Mouse (Mus musculus) midbrain, embryonic 14.5 days (tissue): ENCODE measurements at regions not wholly inside any gene's neighbourhood (a gene's known extent, or its start where the extent isn't known, plus 50 kb on each side); places are given as distances from the start of the nearest gene placed in this dataset.

ENCODE experiments used
- ATAC-seq: fragments of 200-750 bp; cut with Nextera tagmentation; 2 replicates; pipeline ENCODE4 v1.8.0; 2017; ENCODE audit warnings: moderate number of reproducible peaks, moderate library complexity; ENCODE audit not compliant: low FRiP score, low TSS enrichment
- DNase-seq: peaks from one replicate; pipeline ENCODE4 v3.0.0-alpha.2; 2015
- H3K27ac ChIP-seq: fragments of 300-500 bp; sonication (generic); replicated peaks from 2 replicates; pipeline ENCODE4 v1.5.1; 2014; ENCODE audit warnings: mild to moderate bottlenecking, low read depth, low read length, moderate library complexity
- H3K27me3 ChIP-seq: fragments of 300-500 bp; sonication (generic); 2 replicates; pipeline ENCODE4 v1.6.1; 2014; ENCODE audit warnings: low read length, control low read depth, mixed read lengths; ENCODE audit not compliant: control insufficient read depth, insufficient read depth
- H3K36me3 ChIP-seq: fragments of 300-500 bp; sonication (generic); 2 replicates; pipeline ENCODE4 v1.6.1; 2014; ENCODE audit warnings: low read length, control low read depth; ENCODE audit not compliant: control insufficient read depth, insufficient read depth
- H3K4me1 ChIP-seq: fragments of 300-500 bp; sonication (generic); 2 replicates; pipeline ENCODE4 v1.6.1; 2014; ENCODE audit warnings: mild to moderate bottlenecking, antibody characterized with exemption, low read length, control low read depth; ENCODE audit not compliant: control insufficient read depth, insufficient read depth
- H3K4me2 ChIP-seq: fragments of 300-500 bp; sonication (generic); 2 replicates; pipeline ENCODE4 v1.6.1; 2014; ENCODE audit warnings: mild to moderate bottlenecking, low read length, moderate library complexity
- H3K4me3 ChIP-seq: fragments of 300-500 bp; sonication (generic); replicated peaks from 2 replicates; pipeline ENCODE4 v1.5.1; 2014; ENCODE audit warnings: low read depth, low read length
- H3K9ac ChIP-seq: fragments of 300-500 bp; sonication (generic); replicated peaks from 2 replicates; pipeline ENCODE4 v1.6.1; 2014; ENCODE audit warnings: mild to moderate bottlenecking, low read length, moderate library complexity
- H3K9me3 ChIP-seq: fragments of 300-500 bp; sonication (generic); 2 replicates; pipeline ENCODE4 v1.6.1; 2016; ENCODE audit warnings: low read length, control low read depth, mixed read lengths; ENCODE audit not compliant: control insufficient read depth
- WGBS: fragments of 180-500 bp; shearing (Covaris S2); extraction: QIAGEN DNeasy Blood & Tissue Kit; methylation state at CpG from one replicate; pipeline ENCODE4 v1.1.7; 2014; 5-methylcytosine and 5-hydroxymethylcytosine counted together

- DNase-seq (no peak), ATAC-seq (no peak)
- no peaks in the 10 kb centered on the region for H3K36me3 ChIP-seq
- H3K4me1 ChIP-seq: no peaks in the 10 kb centered on the region
- no peak overlapping the region for H3K4me3 ChIP-seq
- no peak overlapping the region for H3K27ac ChIP-seq
- H3K27me3 ChIP-seq: no peaks in the 10 kb centered on the region
- H3K4me2 ChIP-seq: no peak overlapping the region
- WGBS: 76% methylated on average over 4 of the region's 4 CpGs
- no peaks in the 10 kb centered on the region for H3K9me3 ChIP-seq
- no peak overlapping the region for H3K9ac ChIP-seq
These were observed 191.6 kb upstream of the Mageb18 start for GRCm38 (mm10) chrX:92791023-92791346.

- Histone ChIP-seq H3K27ac (no peak overlapping the region), H3K36me3 (no peaks in the 10 kb centered on the region), H3K27me3 (no peaks in the 10 kb centered on the region), H3K4me1 (no peaks in the 10 kb centered on the region), H3K9ac (no peak overlapping the region), H3K4me2 (no peak overlapping the region), H3K9me3 (no peaks in the 10 kb centered on the region), H3K4me3 (no peak overlapping the region)
- DNase-seq: no peak
- ATAC-seq: no peak
- 71% methylated on average over 5 of the region's 5 CpGs for WGBS
These were observed 191.1 kb upstream of the Mageb18 start for GRCm38 (mm10) chrX:92790323-92791022.

- Histone ChIP-seq H3K27me3 (no peaks in the 10 kb centered on the region), H3K4me3 (no peak overlapping the region), H3K4me1 (no peaks in the 10 kb centered on the region), H3K4me2 (no peak overlapping the region), H3K9ac (no peak overlapping the region), H3K27ac (no peak overlapping the region), H3K36me3 (no peaks in the 10 kb centered on the region), H3K9me3 (no peaks in the 10 kb centered on the region)
- DNase-seq: no peak
- no peak for ATAC-seq
- 54% methylated on average over 2 of the region's 2 CpGs for WGBS
These were observed 187.4 kb upstream of the Mageb18 start for GRCm38 (mm10) chrX:92786814-92787213.

- no peak overlapping the region for H3K9ac ChIP-seq
- ATAC-seq: no peak
- peak; percentile 2 for DNase-seq
- H3K4me3 ChIP-seq: no peak overlapping the region
- H3K4me1 ChIP-seq: no peaks in the 10 kb centered on the region
- no peak overlapping the region for H3K4me2 ChIP-seq
- no peak overlapping the region for H3K27ac ChIP-seq
- WGBS: 42% methylated on average over 2 of the region's 2 CpGs
- H3K36me3 ChIP-seq: no peaks in the 10 kb centered on the region
- no peaks in the 10 kb centered on the region for H3K9me3 ChIP-seq
- H3K27me3 ChIP-seq: no peaks in the 10 kb centered on the region
These were observed 140.7 kb upstream of the Mageb18 start for GRCm38 (mm10) chrX:92740026-92740425.

GRCm38 (mm10) chrX:92710279-92710678, 110.9 kb upstream of the Mageb18 start:
- H3K4me2 ChIP-seq: no peak overlapping the region
- H3K9ac ChIP-seq: no peak overlapping the region
- no peak overlapping the region for H3K4me3 ChIP-seq
- ATAC-seq (no peak), DNase-seq (no peak)
- 13% methylated on average over 1 of the region's 1 CpGs for WGBS
- no peaks in the 10 kb centered on the region for H3K9me3 ChIP-seq
- no peak overlapping the region for H3K27ac ChIP-seq
- H3K36me3 ChIP-seq: no peaks in the 10 kb centered on the region
- H3K4me1 ChIP-seq: no peaks in the 10 kb centered on the region
- no peaks in the 10 kb centered on the region for H3K27me3 ChIP-seq

- ATAC-seq: no peak
- Histone ChIP-seq H3K4me1 (no peaks in the 10 kb centered on the region), H3K9ac (no peak overlapping the region), H3K27ac (no peak overlapping the region), H3K9me3 (no peaks in the 10 kb centered on the region), H3K36me3 (no peaks in the 10 kb centered on the region), H3K4me2 (no peak overlapping the region), H3K27me3 (no peaks in the 10 kb centered on the region), H3K4me3 (no peak overlapping the region)
- 93% methylated on average over 7 of the region's 7 CpGs for WGBS
- DNase-seq: no peak
These were observed 80.4 kb upstream of the Mageb18 start for GRCm38 (mm10) chrX:92679761-92680160.

GRCm38 (mm10) chrX:92661168-92661567, 61.8 kb upstream of the Mageb18 start:
- Histone ChIP-seq H3K4me2 (no peak overlapping the region), H3K4me1 (no peaks in the 10 kb centered on the region), H3K27me3 (no peaks in the 10 kb centered on the region), H3K9ac (no peak overlapping the region), H3K9me3 (no peaks in the 10 kb centered on the region), H3K36me3 (no peaks in the 10 kb centered on the region), H3K4me3 (no peak overlapping the region), H3K27ac (no peak overlapping the region)
- DNase-seq (peak; percentile 18), ATAC-seq (no peak)
- WGBS: 61% methylated on average over 2 of the region's 2 CpGs
